In the genomic region with DNA sequence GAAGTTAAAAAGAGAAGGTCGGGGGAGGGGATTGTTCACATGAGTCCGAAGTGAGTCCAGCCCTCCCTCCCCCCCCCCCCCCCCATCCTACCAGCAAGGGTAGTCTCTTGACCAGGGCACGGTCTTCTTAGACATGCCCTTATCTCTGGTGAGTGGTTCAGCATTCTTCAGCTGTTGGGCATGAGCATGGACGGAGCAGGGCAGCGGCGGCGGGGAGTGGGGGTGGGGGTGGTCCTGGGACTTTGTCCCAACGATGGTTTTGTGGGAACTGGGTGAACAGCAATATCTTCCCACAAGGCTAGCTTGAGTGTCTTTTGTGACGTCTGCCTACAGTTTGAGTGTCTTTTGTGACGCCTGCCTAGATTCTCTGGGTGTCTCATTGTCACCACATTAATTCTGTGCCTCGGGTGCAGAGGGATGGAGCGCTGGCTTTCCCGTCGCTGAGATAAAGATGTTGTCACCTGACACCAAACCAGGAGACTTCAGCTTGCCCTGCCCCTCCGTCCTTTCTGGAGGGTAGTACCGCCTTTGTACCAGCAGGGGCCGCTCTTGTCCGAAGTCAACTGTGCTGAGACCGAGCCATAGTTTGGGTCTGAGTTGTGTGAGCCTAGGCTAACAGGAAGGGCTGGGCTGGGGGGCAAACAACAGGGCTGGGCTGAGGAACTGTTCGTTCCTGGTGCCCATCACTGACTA, we compare ENCODE assay signal across 8 mouse cellular contexts. TPM values are rescaled to one million over a fixed set of nuclear protein-coding genes. Genes with fewer than 3 reads are reported as not detected.
DNase-seq lines count a peak whose midpoint lies in the region.

No protein-coding gene starts in this region.

- H3K4me1 ChIP-seq in megakaryocyte, embryonic 14.5 days = peaks cover 81% of the 10 kb centered on the region

- peaks cover 12% of the 10 kb centered on the region for H3K36me3 ChIP-seq in megakaryocyte, embryonic 14.5 days (replicated peaks; ENCODE audit: low read length)

- H3K9me3 ChIP-seq in megakaryocyte, embryonic 14.5 days = no peaks in the 10 kb centered on the region

- no peaks in the 10 kb centered on the region for H3K27me3 ChIP-seq in megakaryocyte, embryonic 14.5 days (replicated peaks)

- peak; percentile 96 for DNase-seq in ZHBTc4 (ENCODE audit: low read depth, low spot score)
- peak; percentile 88 to 94 for DNase-seq in cerebellum, postnatal 4 days (ENCODE audit: low spot score in 2 of 2)
- peak; percentile 83 to 86 for DNase-seq in gastrocnemius, adult 8-10 months (ENCODE audit: low spot score in 2 of 2)
- peak; percentile 79 for DNase-seq in hindlimb bud, embryonic 11.5 days (ENCODE audit: extremely low spot score, low read depth, low spot score)
- peak; percentile 69 to 94 for DNase-seq in left cerebral cortex, adult 8-10 months (ENCODE audit: low spot score in 2 of 2)
- DNase-seq in right cerebral cortex, adult 2 months (ENCODE audit: low spot score in 2 of 2) = peak; percentile 93 to 94
- DNase-seq in urinary bladder, postnatal 14 days (ENCODE audit: low spot score) = peak; percentile 86

- peak overlapping the region; percentile 92 for H3K4me3 ChIP-seq in megakaryocyte, embryonic 14.5 days (replicated peaks)

RNA-seq across cellular contexts. Expression of gene Arhgef2, which starts 1.4 kb away (rescaled TPM):
- 10 to 100 TPM; 13.5 to 19.0 (median 16.6) TPM for total RNA-seq in gastrocnemius, adult 8-10 months (2022)
- total RNA-seq in left cerebral cortex, adult 8-10 months (2022) = 100 to 1,000 TPM; 228 to 247 (median 232) TPM
- 302 and 446 TPM in 2 replicates for polyA plus RNA-seq in megakaryocyte, embryonic 14.5 days (2012; ENCODE audit: insufficient read depth, low replicate concordance)

RNA-seq across cellular contexts. Expression of gene Ssr2, which starts 31.5 kb away (rescaled TPM):
- 10 to 100 TPM; 41.5 to 44.9 (median 43.1) TPM for total RNA-seq in gastrocnemius, adult 8-10 months (2022)
- 10 to 100 TPM; 85.5 to 93.2 (median 89.8) TPM for total RNA-seq in left cerebral cortex, adult 8-10 months (2022)
- polyA plus RNA-seq in megakaryocyte, embryonic 14.5 days (2012; ENCODE audit: insufficient read depth, low replicate concordance) = 111 and 307 TPM in 2 replicates

RNA-seq across cellular contexts. Expression of gene Rxfp4, which starts 45.7 kb away (rescaled TPM):
- not detected for total RNA-seq in gastrocnemius, adult 8-10 months (2022)
- total RNA-seq in left cerebral cortex, adult 8-10 months (2022) = not detected
- polyA plus RNA-seq in megakaryocyte, embryonic 14.5 days (2012; ENCODE audit: insufficient read depth, low replicate concordance) = not detected in 2 replicates

RNA-seq across cellular contexts. Expression of gene Ubqln4, which starts 53.7 kb away (rescaled TPM):
- 100 to 1,000 TPM in 1 of 4 experiments, 10 to 100 TPM in 3; 91.9 to 112 (median 94.6) TPM for total RNA-seq in gastrocnemius, adult 8-10 months (2022)
- total RNA-seq in left cerebral cortex, adult 8-10 months (2022) = 100 to 1,000 TPM; 121 to 142 (median 129) TPM
- 26.1 and 51.5 TPM in 2 replicates for polyA plus RNA-seq in megakaryocyte, embryonic 14.5 days (2012; ENCODE audit: insufficient read depth, low replicate concordance)

RNA-seq across cellular contexts. Expression of gene Lamtor2, which starts 54.3 kb away (rescaled TPM):
- total RNA-seq in gastrocnemius, adult 8-10 months (2022) = 10 to 100 TPM; 83.0 to 95.4 (median 86.1) TPM
- 100 to 1,000 TPM; 102 to 133 (median 110) TPM for total RNA-seq in left cerebral cortex, adult 8-10 months (2022)
- 18.1 and 152 TPM in 2 replicates for polyA plus RNA-seq in megakaryocyte, embryonic 14.5 days (2012; ENCODE audit: insufficient read depth, low replicate concordance)

Comparison
In these comparisons a context has a peak if more than half of its experiments do, and no peak if none do; other contexts are left out.
1. Peak in every context shown above with its lines: DNase-seq and H3K4me3 ChIP-seq.
2. RNA of gene Arhgef2, which starts 1.4 kb away (total RNA-seq): 228 to 247 TPM in left cerebral cortex, adult 8-10 months; 13.5 to 19.0 TPM in gastrocnemius, adult 8-10 months; every median in the first group is over 10 times any median in the second.